Mouse (Mus musculus): ENCODE results near the gene Bcar3. TPM values are rescaled to one million over a fixed set of nuclear protein-coding genes. Genes with fewer than 3 reads are reported as not detected.

The Bcar3 gene
- polyA plus RNA-seq, 1 experiment from 2014 or later, result 13.7 TPM

DNA sequence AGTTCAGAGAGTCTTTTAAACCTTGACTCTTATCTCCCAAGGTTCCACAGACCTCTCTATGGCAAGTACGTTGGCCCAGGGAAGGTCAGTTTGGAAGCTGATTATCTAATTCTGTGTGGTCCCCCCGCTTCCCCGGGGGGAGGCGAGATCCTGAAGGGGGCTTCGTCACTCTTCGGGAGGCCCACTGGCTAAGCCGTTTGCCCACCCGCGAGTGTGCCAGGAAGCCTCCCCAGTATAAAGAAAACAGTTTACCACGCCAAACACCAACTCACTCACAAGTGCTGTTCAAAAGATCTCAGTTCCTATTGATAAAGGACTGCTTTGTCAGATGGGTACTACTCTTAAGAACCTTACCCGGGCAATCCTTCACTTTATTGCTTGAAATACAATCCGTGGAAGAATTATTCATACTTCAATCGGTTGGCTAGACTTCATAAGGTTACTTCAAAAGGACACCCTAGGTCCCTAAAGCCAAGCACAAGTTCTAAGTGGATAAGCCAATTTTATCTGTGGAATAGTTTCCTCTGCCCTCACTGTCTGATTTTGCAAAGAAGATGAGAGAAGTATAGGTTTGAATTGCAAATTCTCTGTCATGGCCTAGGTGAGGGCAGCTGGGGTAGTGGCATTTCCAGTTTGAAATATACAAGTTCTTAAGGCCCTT, 127.2 kb downstream of the Bcar3 start:
- Histone ChIP-seq H3K4me3 (replicated peaks; ENCODE audit: low read length) (peak overlapping the region; percentile 59), H3K9me3 (replicated peaks; ENCODE audit: control insufficient read depth, low read length) (no peaks in the 10 kb centered on the region), H3K4me1 (ENCODE audit: control insufficient read depth, insufficient read depth, low read length) (peaks cover 13% of the 10 kb centered on the region; the same call in 1 of the 2 replicates), H3K9ac (ENCODE audit: low read length) (peak overlapping the region; percentile 39; the same call in 1 of the 2 replicates), H3K27ac (ENCODE audit: low read length) (no peak overlapping the region), H3K4me2 (ENCODE audit: low read depth, low read length) (peak overlapping the region; percentile 91), H3K36me3 (ENCODE audit: control insufficient read depth, insufficient read depth, low read length) (no peaks in the 10 kb centered on the region), H3K27me3 (ENCODE audit: control insufficient read depth, insufficient read depth, low read length) (no peaks in the 10 kb centered on the region)
- no peak for ATAC-seq (ENCODE audit: insufficient read depth, low FRiP score)
- WGBS, result 33% methylated on average over 13 of the region's 13 CpGs

DNA sequence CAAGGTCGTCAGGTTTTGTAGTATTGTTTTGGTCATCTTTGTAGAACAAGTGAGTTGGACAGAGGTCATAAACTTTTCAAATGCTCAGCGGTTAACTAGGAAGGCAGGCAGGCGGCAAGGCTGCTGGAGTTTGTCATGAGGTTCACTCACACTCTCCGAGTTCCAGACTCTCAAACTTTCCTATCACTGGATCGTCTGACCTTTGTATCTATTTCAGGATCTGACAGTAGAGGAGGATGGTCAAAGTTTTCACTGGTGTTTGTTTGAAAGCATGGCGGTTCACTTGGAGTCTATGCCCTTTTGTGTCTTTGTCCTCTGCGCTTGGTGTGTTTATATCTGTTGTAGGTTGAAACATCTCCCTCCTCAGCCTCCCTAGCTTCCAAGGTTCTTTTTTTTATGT, 127.9 kb downstream of the Bcar3 start:
- Histone ChIP-seq H3K27me3 (ENCODE audit: control insufficient read depth, insufficient read depth, low read length) (no peaks in the 10 kb centered on the region), H3K4me1 (ENCODE audit: control insufficient read depth, insufficient read depth, low read length) (peaks cover 13% of the 10 kb centered on the region; the same call in 1 of the 2 replicates), H3K9ac (ENCODE audit: low read length) (no peak overlapping the region), H3K4me2 (ENCODE audit: low read depth, low read length) (no peak overlapping the region; the same call in 1 of the 2 replicates), H3K9me3 (replicated peaks; ENCODE audit: control insufficient read depth, low read length) (no peaks in the 10 kb centered on the region), H3K27ac (ENCODE audit: low read length) (no peak overlapping the region), H3K4me3 (replicated peaks; ENCODE audit: low read length) (no peak overlapping the region), H3K36me3 (ENCODE audit: control insufficient read depth, insufficient read depth, low read length) (no peaks in the 10 kb centered on the region)
- 56% methylated on average over 7 of the region's 7 CpGs for WGBS
- ATAC-seq (ENCODE audit: insufficient read depth, low FRiP score), result no peak

DNA sequence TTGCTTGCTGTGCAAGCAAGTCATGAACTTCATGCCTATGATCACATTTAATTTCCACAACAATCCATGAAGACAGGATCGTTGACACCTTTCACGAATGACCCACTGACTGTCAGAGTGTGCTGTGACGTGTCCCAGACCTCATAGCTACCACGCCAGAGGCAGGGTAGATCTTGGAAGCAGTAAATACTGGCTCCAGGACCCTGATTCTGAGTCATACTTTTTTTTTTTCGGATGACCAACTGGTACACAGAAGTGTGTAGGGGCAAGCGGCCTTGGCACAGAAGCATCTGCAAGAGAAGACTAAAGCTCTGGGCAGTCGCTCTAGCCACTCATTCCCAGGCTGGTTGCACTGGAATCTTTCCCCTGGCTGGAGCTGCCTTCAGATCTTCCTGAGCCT, 128.3 kb downstream of the Bcar3 start:
- Histone ChIP-seq H3K27ac (ENCODE audit: low read length) (no peak overlapping the region), H3K4me1 (ENCODE audit: control insufficient read depth, insufficient read depth, low read length) (peaks cover 13% of the 10 kb centered on the region; the same call in 1 of the 2 replicates), H3K9ac (ENCODE audit: low read length) (no peak overlapping the region), H3K27me3 (ENCODE audit: control insufficient read depth, insufficient read depth, low read length) (no peaks in the 10 kb centered on the region), H3K4me2 (ENCODE audit: low read depth, low read length) (no peak overlapping the region), H3K9me3 (replicated peaks; ENCODE audit: control insufficient read depth, low read length) (no peaks in the 10 kb centered on the region), H3K4me3 (replicated peaks; ENCODE audit: low read length) (no peak overlapping the region), H3K36me3 (ENCODE audit: control insufficient read depth, insufficient read depth, low read length) (no peaks in the 10 kb centered on the region)
- WGBS, result 68% methylated on average over 7 of the region's 7 CpGs
- no peak for ATAC-seq (ENCODE audit: insufficient read depth, low FRiP score)

DNA sequence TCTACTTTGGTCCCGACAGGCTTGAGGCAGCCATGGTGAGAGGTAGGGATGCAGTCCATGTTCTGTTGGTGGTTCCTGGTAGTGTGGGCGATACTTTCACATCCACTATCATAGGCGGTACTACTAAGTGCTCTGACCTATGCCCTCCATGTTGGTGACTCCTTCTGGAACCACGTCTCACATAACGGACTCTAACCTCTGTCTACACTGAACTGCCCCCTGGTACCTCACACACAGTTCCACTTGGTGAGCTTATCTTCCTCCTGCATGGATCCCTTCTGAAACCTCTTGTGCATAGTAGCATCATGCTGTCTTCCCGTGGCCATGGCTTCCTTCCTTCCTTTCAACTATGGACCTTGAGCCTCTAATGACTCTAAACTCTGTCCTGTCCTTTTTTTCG, 129.7 kb downstream of the Bcar3 start:
- no peaks in the 10 kb centered on the region for H3K36me3 ChIP-seq (ENCODE audit: control insufficient read depth, insufficient read depth, low read length)
- H3K4me3 ChIP-seq (replicated peaks; ENCODE audit: low read length), result no peak overlapping the region
- H3K27ac ChIP-seq (ENCODE audit: low read length), result no peak overlapping the region
- no peak overlapping the region for H3K9ac ChIP-seq (ENCODE audit: low read length)
- ATAC-seq (ENCODE audit: insufficient read depth, low FRiP score), result no peak
- no peaks in the 10 kb centered on the region for H3K27me3 ChIP-seq (ENCODE audit: control insufficient read depth, insufficient read depth, low read length)
- 76% methylated on average over 7 of the region's 7 CpGs for whole genome bisulfite sequencing
- peaks cover 13% of the 10 kb centered on the region; the same call in 1 of the 2 replicates for H3K4me1 ChIP-seq (ENCODE audit: control insufficient read depth, insufficient read depth, low read length)
- H3K4me2 ChIP-seq (ENCODE audit: low read depth, low read length), result no peak overlapping the region
- no peaks in the 10 kb centered on the region for H3K9me3 ChIP-seq (replicated peaks; ENCODE audit: control insufficient read depth, low read length)

DNA sequence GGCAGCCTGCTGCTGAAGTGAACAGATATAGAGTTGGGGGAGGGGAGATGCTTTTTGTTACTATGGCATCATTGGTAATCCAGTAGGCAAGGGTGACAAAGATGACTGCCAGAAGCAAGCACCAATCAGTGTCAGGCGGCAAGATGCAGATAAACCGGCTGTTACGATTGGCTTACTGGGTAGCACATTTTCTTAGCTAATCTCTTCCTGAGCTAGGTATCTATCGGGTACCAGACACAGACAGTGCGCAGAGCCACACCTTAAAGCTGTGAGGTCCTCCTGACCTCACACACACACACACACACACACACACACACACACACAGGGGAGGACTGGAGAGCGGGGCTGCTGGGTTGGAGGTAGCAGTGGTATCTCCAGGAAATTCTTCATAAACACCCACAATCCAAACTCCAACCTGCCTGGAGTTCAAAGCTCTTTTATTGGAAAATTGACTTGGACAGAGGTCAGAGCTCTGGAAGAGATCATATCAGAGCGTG, 134.4 kb downstream of the Bcar3 start:
- Histone ChIP-seq H3K4me2 (ENCODE audit: low read depth, low read length) (no peak overlapping the region), H3K9me3 (replicated peaks; ENCODE audit: control insufficient read depth, low read length) (no peaks in the 10 kb centered on the region), H3K27me3 (ENCODE audit: control insufficient read depth, insufficient read depth, low read length) (no peaks in the 10 kb centered on the region), H3K27ac (ENCODE audit: low read length) (no peak overlapping the region), H3K9ac (ENCODE audit: low read length) (no peak overlapping the region), H3K36me3 (ENCODE audit: control insufficient read depth, insufficient read depth, low read length) (no peaks in the 10 kb centered on the region), H3K4me1 (ENCODE audit: control insufficient read depth, insufficient read depth, low read length) (peaks cover 17% of the 10 kb centered on the region), H3K4me3 (replicated peaks; ENCODE audit: low read length) (no peak overlapping the region)
- 66% methylated on average over 7 of the region's 7 CpGs for WGBS
- 0 out of 2 replicates have a peak, but pooled peaks have one; percentile 70 for ATAC-seq (ENCODE audit: insufficient read depth, low FRiP score)

DNA sequence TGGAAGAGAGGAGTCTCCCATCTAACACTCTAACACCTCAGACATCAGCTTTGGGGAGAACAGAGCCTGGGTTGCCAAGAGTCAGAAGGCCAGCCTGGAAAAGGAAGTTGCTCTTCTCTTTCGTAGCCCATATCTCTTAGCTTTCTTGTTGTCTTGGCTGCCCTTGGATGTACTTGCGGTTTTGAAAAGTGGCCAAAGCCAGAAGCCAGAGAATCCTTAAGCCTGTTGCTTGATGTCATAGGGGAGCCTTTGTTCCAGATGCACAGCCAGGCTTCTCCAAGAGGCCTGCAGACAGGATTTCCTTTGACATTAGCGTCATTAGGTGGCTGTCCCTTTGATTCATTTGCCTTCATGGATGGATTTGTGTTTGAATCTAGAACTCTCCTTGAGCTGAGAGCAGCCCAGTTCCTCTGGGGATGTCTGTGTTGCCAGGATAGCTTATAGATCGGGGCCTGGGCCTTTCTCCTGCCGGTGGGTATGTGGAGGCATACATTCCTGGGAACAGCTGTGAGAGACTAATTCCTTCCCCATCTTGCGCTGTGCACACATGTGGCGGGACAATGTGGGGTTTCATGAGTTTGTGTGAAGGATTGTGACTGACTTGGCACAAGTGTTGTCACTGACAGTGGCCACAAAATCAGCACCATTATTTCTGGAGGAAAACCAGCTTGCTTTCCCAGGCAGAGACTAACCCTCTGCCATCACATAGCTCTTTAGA, 137.0 kb downstream of the Bcar3 start:
- ATAC-seq (ENCODE audit: insufficient read depth, low FRiP score), result no peak
- Histone ChIP-seq H3K4me1 (ENCODE audit: control insufficient read depth, insufficient read depth, low read length) (peaks cover 14% of the 10 kb centered on the region), H3K36me3 (ENCODE audit: control insufficient read depth, insufficient read depth, low read length) (no peaks in the 10 kb centered on the region), H3K27ac (ENCODE audit: low read length) (no peak overlapping the region), H3K4me2 (ENCODE audit: low read depth, low read length) (no peak overlapping the region), H3K27me3 (ENCODE audit: control insufficient read depth, insufficient read depth, low read length) (no peaks in the 10 kb centered on the region), H3K9me3 (replicated peaks; ENCODE audit: control insufficient read depth, low read length) (no peaks in the 10 kb centered on the region), H3K9ac (ENCODE audit: low read length) (0 out of 2 replicates have a peak overlapping the region, but pooled peaks have one; percentile 7), H3K4me3 (replicated peaks; ENCODE audit: low read length) (no peak overlapping the region)
- WGBS, result 62% methylated on average over 7 of the region's 7 CpGs

DNA sequence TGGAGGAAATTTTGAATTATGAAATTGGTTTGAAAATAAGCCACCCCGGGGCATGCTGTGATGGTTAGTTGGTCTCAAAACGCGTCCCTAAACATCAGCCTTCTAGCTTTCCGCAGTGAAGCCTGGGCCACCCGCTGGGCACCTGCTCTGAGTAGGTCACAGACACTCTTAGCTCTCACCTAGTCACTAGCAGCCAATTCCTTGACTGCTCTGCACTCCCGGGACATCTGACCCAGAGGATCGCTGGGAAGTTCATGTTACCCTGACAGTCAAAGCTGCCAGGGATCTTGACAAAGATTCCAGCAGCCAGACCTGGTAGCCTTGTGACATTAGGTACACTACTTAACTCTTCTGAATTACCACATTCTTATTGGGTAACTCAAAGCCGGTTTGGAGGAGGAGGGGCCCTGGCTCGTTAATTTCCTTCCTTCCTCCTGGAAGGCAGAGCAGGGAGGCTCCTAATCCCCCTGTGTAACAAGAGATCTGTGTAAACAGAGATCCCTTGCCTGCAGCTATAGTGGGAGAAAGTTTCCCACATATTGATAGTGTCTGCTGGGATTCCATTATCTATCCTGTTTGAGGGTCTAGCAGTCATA, 139.0 kb downstream of the Bcar3 start:
- Histone ChIP-seq H3K9ac (ENCODE audit: low read length) (no peak overlapping the region), H3K4me2 (ENCODE audit: low read depth, low read length) (no peak overlapping the region), H3K36me3 (ENCODE audit: control insufficient read depth, insufficient read depth, low read length) (no peaks in the 10 kb centered on the region), H3K4me3 (replicated peaks; ENCODE audit: low read length) (no peak overlapping the region), H3K27me3 (ENCODE audit: control insufficient read depth, insufficient read depth, low read length) (no peaks in the 10 kb centered on the region), H3K9me3 (replicated peaks; ENCODE audit: control insufficient read depth, low read length) (no peaks in the 10 kb centered on the region), H3K4me1 (ENCODE audit: control insufficient read depth, insufficient read depth, low read length) (peaks cover 14% of the 10 kb centered on the region), H3K27ac (ENCODE audit: low read length) (no peak overlapping the region)
- 41% methylated on average over 9 of the region's 9 CpGs for WGBS
- no peak for ATAC-seq (ENCODE audit: insufficient read depth, low FRiP score)

DNA sequence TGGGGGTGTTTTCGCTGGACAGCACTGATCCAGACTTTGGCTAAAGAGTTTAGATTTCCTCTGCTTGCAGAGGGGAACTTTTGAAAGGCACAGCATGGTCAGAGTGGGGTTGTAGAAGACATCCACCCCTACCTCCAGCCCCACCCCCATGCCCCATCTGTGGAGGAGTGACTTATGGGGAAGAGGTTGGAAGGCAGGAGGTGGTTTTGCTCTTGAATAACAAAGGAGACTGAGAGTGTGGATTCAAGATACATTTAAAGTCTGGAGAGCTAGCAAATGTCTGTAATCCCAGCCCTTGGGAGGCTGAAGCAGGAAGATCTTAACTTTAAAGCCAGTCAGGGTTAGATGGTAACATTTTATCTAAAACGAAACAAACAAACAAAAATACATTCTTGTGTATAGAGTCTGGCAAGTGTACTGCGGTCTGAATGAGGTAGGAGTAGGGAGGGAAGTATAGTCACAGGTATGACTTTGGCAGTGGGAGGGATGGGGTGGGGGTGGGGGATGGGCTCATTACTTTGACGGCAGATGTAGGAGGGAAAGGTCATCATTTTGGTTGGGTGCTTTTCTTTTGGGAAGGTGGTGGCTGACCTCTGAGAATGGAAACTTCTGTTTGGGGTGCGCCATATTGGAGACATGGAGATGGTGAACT, 140.2 kb downstream of the Bcar3 start:
- no peak for ATAC-seq (ENCODE audit: insufficient read depth, low FRiP score)
- Histone ChIP-seq H3K27me3 (ENCODE audit: control insufficient read depth, insufficient read depth, low read length) (no peaks in the 10 kb centered on the region), H3K4me3 (replicated peaks; ENCODE audit: low read length) (no peak overlapping the region), H3K9me3 (replicated peaks; ENCODE audit: control insufficient read depth, low read length) (no peaks in the 10 kb centered on the region), H3K4me1 (ENCODE audit: control insufficient read depth, insufficient read depth, low read length) (peaks cover 14% of the 10 kb centered on the region), H3K9ac (ENCODE audit: low read length) (no peak overlapping the region), H3K36me3 (ENCODE audit: control insufficient read depth, insufficient read depth, low read length) (no peaks in the 10 kb centered on the region), H3K4me2 (ENCODE audit: low read depth, low read length) (no peak overlapping the region), H3K27ac (ENCODE audit: low read length) (no peak overlapping the region)
- 85% methylated on average over 5 of the region's 5 CpGs for WGBS

Data from stomach, embryonic 16.5 days (tissue).